Mouse (Mus musculus): ENCODE data around the gene Gm20792.
"Not testable (repeated sequence)": the region's sequence is repeated elsewhere in the genome, so short reads cannot be mapped to it uniquely, and the experiment has no call there.

Gm20792 gene

GRCm38 (mm10) chrY:48311555-48311954, at the start of gene Gm20792:
Gm20792 (plus strand) TSS chrY:48311855.
- in situ Hi-C loops (cut with MboI, MseI) = not testable (repeated sequence)
